Mouse (Mus musculus): ENCODE data around the gene Ncoa5. TPM values are rescaled to one million over a fixed set of nuclear protein-coding genes. Genes with fewer than 3 reads are reported as not detected.

Ncoa5 gene
- polyA plus RNA-seq, 1 experiment from 2014 or later = 34.4 TPM

DNA sequence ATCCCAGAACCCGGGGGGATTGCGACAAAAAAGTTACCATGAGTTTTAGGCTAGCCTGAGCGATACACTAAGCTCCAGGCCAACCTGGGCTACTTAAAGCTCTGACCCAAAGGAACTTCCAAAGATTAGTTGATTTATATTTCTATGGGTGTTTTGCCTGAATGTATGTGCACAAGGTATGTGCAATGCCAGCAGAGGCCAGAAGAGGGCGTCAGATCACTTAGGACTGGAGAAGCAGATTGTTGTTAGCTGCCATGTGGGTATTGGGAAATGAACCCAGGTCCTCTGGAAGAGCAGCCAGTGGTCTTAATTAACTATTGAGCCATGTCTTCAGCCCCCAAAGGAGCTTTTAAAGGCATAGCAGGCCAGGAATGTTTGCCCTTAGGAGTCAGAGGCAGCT, 82.9 kb downstream of the Ncoa5 start:
- Histone ChIP-seq H3K27me3 (replicated peaks) (peaks cover 94% of the 10 kb centered on the region), H3K9ac (no peak overlapping the region), H3K4me1 (peaks cover 15% of the 10 kb centered on the region), H3K36me3 (no peaks in the 10 kb centered on the region), H3K27ac (no peak overlapping the region), H3K4me2 (no peak overlapping the region), H3K9me3 (replicated peaks) (no peaks in the 10 kb centered on the region), H3K4me3 (no peak overlapping the region)
- WGBS (ENCODE audit: insufficient replicate concordance) = 61% methylated on average over 4 of the region's 4 CpGs
- ATAC-seq = no peak

DNA sequence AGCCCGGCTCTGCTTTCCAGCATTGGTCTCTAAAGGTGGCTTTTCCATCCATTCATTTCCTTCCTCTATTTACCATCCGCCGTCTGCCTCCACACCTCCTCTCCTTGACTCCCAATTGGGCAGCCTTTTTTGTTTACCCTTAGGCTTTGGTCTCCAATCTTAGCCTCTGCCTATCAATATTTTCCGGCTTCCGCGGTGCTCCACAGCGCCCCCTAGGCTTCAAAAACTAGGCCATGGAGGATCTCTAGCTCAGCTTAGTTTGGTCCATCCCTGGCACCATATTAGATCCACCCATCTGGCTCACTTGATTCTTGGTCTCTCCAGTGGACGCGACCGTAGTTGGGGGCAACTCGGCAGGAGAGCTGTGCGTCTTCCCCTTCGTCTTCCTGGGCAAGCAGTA, 84.2 kb downstream of the Ncoa5 start:
- no peak overlapping the region for H3K27ac ChIP-seq
- no peak overlapping the region for H3K4me3 ChIP-seq
- peaks cover 96% of the 10 kb centered on the region for H3K27me3 ChIP-seq (replicated peaks)
- peaks cover 15% of the 10 kb centered on the region for H3K4me1 ChIP-seq
- no peaks in the 10 kb centered on the region for H3K36me3 ChIP-seq
- H3K9ac ChIP-seq = no peak overlapping the region
- no peak overlapping the region for H3K4me2 ChIP-seq
- ATAC-seq = no peak
- no peaks in the 10 kb centered on the region for H3K9me3 ChIP-seq (replicated peaks)
- 20% methylated on average over 13 of the region's 13 CpGs for WGBS (ENCODE audit: insufficient replicate concordance)

Other genes starting within 250 kb of the Ncoa5 start
- 5.5 TPM in 2 replicates for gene Snx21, start 249.0 kb downstream of the Ncoa5 start, polyA plus RNA-seq (2016; fragmentation: Nextera tagmentation; extraction: Ambion mirVana)
- gene Acot8, start 230.0 kb downstream of the Ncoa5 start, polyA plus RNA-seq (2016; fragmentation: Nextera tagmentation; extraction: Ambion mirVana) = 20.3 and 21.5 TPM in 2 replicates
- gene Zswim3, start 229.8 kb downstream of the Ncoa5 start, polyA plus RNA-seq (2016; fragmentation: Nextera tagmentation; extraction: Ambion mirVana) = 4.8 and 5.9 TPM in 2 replicates
- gene Zswim1, start 212.2 kb downstream of the Ncoa5 start, polyA plus RNA-seq (2016; fragmentation: Nextera tagmentation; extraction: Ambion mirVana) = 8.9 and 9.1 TPM in 2 replicates
- gene Spata25, start 206.3 kb downstream of the Ncoa5 start, polyA plus RNA-seq (2016; fragmentation: Nextera tagmentation; extraction: Ambion mirVana) = not detected in 2 replicates
- 66.7 and 69.3 TPM in 2 replicates for gene Ctsa, start 202.0 kb downstream of the Ncoa5 start, polyA plus RNA-seq (2016; fragmentation: Nextera tagmentation; extraction: Ambion mirVana)
- 2.1 and 2.2 TPM in 2 replicates for gene Neurl2, start 201.4 kb downstream of the Ncoa5 start, polyA plus RNA-seq (2016; fragmentation: Nextera tagmentation; extraction: Ambion mirVana)
- 8.4 and 8.7 TPM in 2 replicates for gene Pltp, start 177.2 kb downstream of the Ncoa5 start, polyA plus RNA-seq (2016; fragmentation: Nextera tagmentation; extraction: Ambion mirVana)
- 48.6 and 51.5 TPM in 2 replicates for gene Pcif1, start 155.6 kb downstream of the Ncoa5 start, polyA plus RNA-seq (2016; fragmentation: Nextera tagmentation; extraction: Ambion mirVana)
- 10.5 and 11.2 TPM in 2 replicates for gene Zfp335, start 123.1 kb downstream of the Ncoa5 start, polyA plus RNA-seq (2016; fragmentation: Nextera tagmentation; extraction: Ambion mirVana)
- 1.9 TPM in 2 replicates for gene Mmp9, start 94.1 kb downstream of the Ncoa5 start, polyA plus RNA-seq (2016; fragmentation: Nextera tagmentation; extraction: Ambion mirVana)
- gene Slc12a5, start 74.1 kb downstream of the Ncoa5 start, polyA plus RNA-seq (2016; fragmentation: Nextera tagmentation; extraction: Ambion mirVana) = 0.50 and 0.63 TPM in 2 replicates
- gene Cd40, start 20.8 kb upstream of the Ncoa5 start, polyA plus RNA-seq (2016; fragmentation: Nextera tagmentation; extraction: Ambion mirVana) = 3.2 and 3.9 TPM in 2 replicates
- not detected in 2 replicates for gene 1700025C18Rik, start 55.9 kb upstream of the Ncoa5 start, polyA plus RNA-seq (2016; fragmentation: Nextera tagmentation; extraction: Ambion mirVana)
- gene Cdh22, start 200.0 kb upstream of the Ncoa5 start, polyA plus RNA-seq (2016; fragmentation: Nextera tagmentation; extraction: Ambion mirVana) = 0.04 and 0.07 TPM in 2 replicates